Mouse (Mus musculus) cerebellum, postnatal 10 days (tissue): Measurements from ENCODE around the gene Cela3b.
"Not testable (repeated sequence)": the region's sequence is repeated elsewhere in the genome, so short reads cannot be mapped to it uniquely, and the experiment has no call there.

Experiments
- DNase-seq, 2 experiments: peaks; one replicate each; pipeline ENCODE4 v3.0.0; 2021; ENCODE audit warnings: mixed read lengths in 2 of 2

Cela3b gene

GRCm38 (mm10) chr4:137461217-137461616, 30.9 kb upstream of the Cela3b start:
- DNase-seq: no peak

GRCm38 (mm10) chr4:137460676-137461075, 30.3 kb upstream of the Cela3b start:
- no peak for DNase-seq

GRCm38 (mm10) chr4:137458861-137459260, 28.5 kb upstream of the Cela3b start:
- DNase-seq: no peak

- DNase-seq: no peak
These were observed 28.0 kb upstream of the Cela3b start for GRCm38 (mm10) chr4:137458310-137458709.

GRCm38 (mm10) chr4:137457292-137457691, 27.0 kb upstream of the Cela3b start:
- no peak for DNase-seq

GRCm38 (mm10) chr4:137456581-137456980, 26.2 kb upstream of the Cela3b start:
- no peak for DNase-seq

- DNase-seq: no peak
These were observed 24.2 kb upstream of the Cela3b start for GRCm38 (mm10) chr4:137454582-137454981.

- DNase-seq: no peak
These were observed 23.0 kb upstream of the Cela3b start, which contains the start of gene 1700013G24Rik for GRCm38 (mm10) chr4:137453234-137453767. 1700013G24Rik (plus strand) TSS chr4:137453284.

GRCm38 (mm10) chr4:137452190-137452589, 21.9 kb upstream of the Cela3b start:
- no peak for DNase-seq

GRCm38 (mm10) chr4:137449715-137450114, 19.4 kb upstream of the Cela3b start:
- peak in 1 of 2 experiments; percentile 38 for DNase-seq

- no peak for DNase-seq
These were observed 18.8 kb upstream of the Cela3b start for GRCm38 (mm10) chr4:137449132-137449531.

GRCm38 (mm10) chr4:137448641-137449040, 18.3 kb upstream of the Cela3b start:
- DNase-seq: no peak

- DNase-seq: peak; percentile 78
These were observed 17.9 kb upstream of the Cela3b start for GRCm38 (mm10) chr4:137448197-137448596.

- no peak for DNase-seq
These were observed 17.2 kb upstream of the Cela3b start for GRCm38 (mm10) chr4:137447363-137448196.

- DNase-seq: no peak
These were observed 15.5 kb upstream of the Cela3b start for GRCm38 (mm10) chr4:137445881-137446280.

- DNase-seq: peak; percentile 90 to 94
These were observed 13.3 kb upstream of the Cela3b start for GRCm38 (mm10) chr4:137443625-137444024.

- DNase-seq: no peak
These were observed 11.0 kb upstream of the Cela3b start for GRCm38 (mm10) chr4:137441332-137441731.

GRCm38 (mm10) chr4:137438842-137439241, 8.5 kb upstream of the Cela3b start:
- no peak for DNase-seq

GRCm38 (mm10) chr4:137436979-137437669, 6.8 kb upstream of the Cela3b start:
- no peak for DNase-seq

GRCm38 (mm10) chr4:137432700-137433550, 2.6 kb upstream of the Cela3b start:
- not testable (repeated sequence) for DNase-seq

- no peak for DNase-seq
These were observed 12.4 kb downstream of the Cela3b start for GRCm38 (mm10) chr4:137417712-137418564.

GRCm38 (mm10) chr4:137414936-137415335, 15.4 kb downstream of the Cela3b start:
- peak in 1 of 2 experiments; percentile 30 for DNase-seq
